Mouse (Mus musculus): ENCODE measurements around the gene Ccng2.

- TF ChIP-seq CTCF (IDR thresholded peaks at IDR 0.05; ENCODE audit: control insufficient read depth, insufficient read depth, insufficient read length) (no peak), MAX (IDR thresholded peaks at IDR 0.05) (peak; percentile 60), MYOD1 (IDR thresholded peaks at IDR 0.05; ENCODE audit: control insufficient read depth, insufficient read length, low read depth) (no peak), CEBPB (IDR thresholded peaks at IDR 0.05; ENCODE audit: low read depth) (no peak), FOSL1 (IDR thresholded peaks at IDR 0.05; ENCODE audit: insufficient read depth, low read length, poor library complexity, severe bottlenecking) (peak; percentile 13), MYOG (IDR thresholded peaks at IDR 0.05; ENCODE audit: control insufficient read depth, extremely low read depth, insufficient read length) (no peak), USF1 (IDR thresholded peaks at IDR 0.05; ENCODE audit: low read depth) (no peak)
Measured at GRCm38 (mm10) chr5:93296754-93297153, 29.7 kb downstream of the Ccng2 start.

Measured in C2C12 (cell line).